Mouse (Mus musculus): ENCODE measurements around the gene B9d1. TPM values are rescaled to one million over a fixed set of nuclear protein-coding genes. Genes with fewer than 3 reads are reported as not detected.

Gene B9d1
- polyA plus RNA-seq, 1 experiment from 2014 or later, result 41.7 TPM

Other genes starting within 250 kb of the B9d1 start
- gene Aldh3a2, start 237.7 kb upstream of the B9d1 start, polyA plus RNA-seq (2014; fragmentation: Nextera tagmentation; extraction: Ambion mirVana), result 20.9 and 21.8 TPM in 2 replicates
- not detected in 2 replicates for gene Slc47a2, start 162.3 kb upstream of the B9d1 start, polyA plus RNA-seq (2014; fragmentation: Nextera tagmentation; extraction: Ambion mirVana)
- 0.09 and 0.11 TPM in 2 replicates for gene Slc47a1, start 126.8 kb upstream of the B9d1 start, polyA plus RNA-seq (2014; fragmentation: Nextera tagmentation; extraction: Ambion mirVana)
- 1.3 TPM in 2 replicates for gene Rnf112, start 51.0 kb upstream of the B9d1 start, polyA plus RNA-seq (2014; fragmentation: Nextera tagmentation; extraction: Ambion mirVana)
- 66.1 and 71.9 TPM in 2 replicates for gene Mfap4, start 19.7 kb upstream of the B9d1 start, polyA plus RNA-seq (2014; fragmentation: Nextera tagmentation; extraction: Ambion mirVana)
- gene Mapk7, start 10.7 kb upstream of the B9d1 start, polyA plus RNA-seq (2014; fragmentation: Nextera tagmentation; extraction: Ambion mirVana), result 80.1 and 81.6 TPM in 2 replicates
- 31.2 and 34.1 TPM in 2 replicates for gene Epn2, start 74.5 kb downstream of the B9d1 start, polyA plus RNA-seq (2014; fragmentation: Nextera tagmentation; extraction: Ambion mirVana)
- gene Grap, start 148.1 kb downstream of the B9d1 start, polyA plus RNA-seq (2014; fragmentation: Nextera tagmentation; extraction: Ambion mirVana), result 5.6 and 5.9 TPM in 2 replicates
- 0.65 and 0.92 TPM in 2 replicates for gene Fam83g, start 178.9 kb downstream of the B9d1 start, polyA plus RNA-seq (2014; fragmentation: Nextera tagmentation; extraction: Ambion mirVana)
- gene Slc5a10, start 215.7 kb downstream of the B9d1 start, polyA plus RNA-seq (2014; fragmentation: Nextera tagmentation; extraction: Ambion mirVana), result not detected in 2 replicates